Mouse (Mus musculus): ENCODE data around the gene Atrnl1.

Atrnl1 gene

DNA sequence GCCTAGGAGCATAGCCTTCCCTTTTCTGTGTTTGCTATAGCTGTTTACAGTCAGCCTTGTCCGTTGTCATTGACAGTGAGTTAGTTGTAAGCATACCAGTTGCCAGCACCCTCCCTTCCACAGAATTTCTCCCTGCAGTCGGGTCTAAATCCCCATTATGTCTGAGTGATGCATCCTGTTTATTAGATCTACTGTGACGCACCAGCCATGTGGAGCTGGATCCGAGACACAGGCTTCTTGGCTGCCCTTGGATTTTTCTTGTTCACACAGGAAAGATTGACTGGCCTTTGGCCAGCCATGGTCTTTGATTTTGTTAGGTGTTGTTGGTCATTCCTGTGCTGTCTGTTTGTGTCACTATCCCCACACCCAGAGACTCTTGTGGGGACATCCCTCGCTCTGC, 102.3 kb downstream of the Atrnl1 start:
- no peak for DNase-seq

DNA sequence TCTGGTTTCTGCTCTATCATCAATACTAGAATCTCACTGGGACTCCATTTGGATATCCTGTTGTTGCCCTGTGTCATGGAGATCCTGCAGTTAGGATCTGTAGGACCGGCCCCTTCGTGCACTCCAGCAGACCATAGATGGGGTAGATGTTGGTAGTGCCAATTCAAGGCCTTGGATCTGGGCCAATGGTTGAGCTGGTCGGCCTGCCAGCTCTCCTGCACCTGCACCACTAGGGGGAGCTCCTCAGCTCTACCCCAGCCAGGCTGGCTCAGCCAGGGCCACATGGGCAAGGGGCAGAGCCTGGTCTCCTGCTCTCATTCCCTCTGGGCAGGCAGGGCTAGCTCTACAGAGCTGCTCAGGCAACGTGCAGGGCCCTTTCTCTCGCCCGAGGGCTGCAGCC, 114.1 kb downstream of the Atrnl1 start:
- peak; percentile 60 to 61 for DNase-seq

DNA sequence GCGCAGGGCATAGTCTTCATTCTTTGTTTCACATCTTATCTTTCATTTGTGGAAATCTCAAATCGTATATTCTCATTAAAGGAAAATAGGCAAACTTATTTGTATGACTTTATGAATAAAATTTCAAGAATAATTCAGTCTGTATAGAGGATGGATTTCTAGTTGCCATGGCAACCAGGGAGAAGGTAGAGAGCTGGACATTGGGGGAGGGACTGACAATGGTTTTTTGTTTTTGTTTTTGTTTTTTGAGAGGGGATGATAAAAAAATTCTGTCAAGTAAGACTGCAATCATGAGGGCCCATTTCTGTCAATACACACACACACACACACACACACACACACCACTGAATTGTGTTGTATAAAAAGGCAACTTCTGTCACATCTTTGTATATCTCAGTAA, 114.5 kb downstream of the Atrnl1 start:
- DNase-seq, result no peak

DNA sequence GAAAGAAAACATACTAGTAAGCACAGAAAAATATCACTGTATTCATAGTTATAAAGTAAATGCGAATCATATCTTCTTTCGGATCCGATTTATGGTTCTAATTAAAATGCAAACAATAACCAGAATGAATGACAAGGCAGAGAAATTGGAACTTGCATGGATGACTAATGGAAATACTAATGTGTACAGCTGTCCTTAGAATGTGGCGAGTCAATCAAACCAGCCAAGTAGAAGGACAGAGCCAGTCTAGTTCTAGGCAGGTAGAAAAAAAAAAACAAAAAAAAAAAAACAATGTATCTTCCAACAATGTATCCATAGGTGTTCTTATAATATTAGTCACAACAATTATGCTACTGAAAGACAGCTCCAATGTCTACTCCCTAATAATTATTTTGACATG, 116.2 kb downstream of the Atrnl1 start:
- no peak for DNase-seq

- no peak for DNase-seq
These were observed 126.6 kb downstream of the Atrnl1 start for GRCm38 (mm10) chr19:57737475-57737874.

DNA sequence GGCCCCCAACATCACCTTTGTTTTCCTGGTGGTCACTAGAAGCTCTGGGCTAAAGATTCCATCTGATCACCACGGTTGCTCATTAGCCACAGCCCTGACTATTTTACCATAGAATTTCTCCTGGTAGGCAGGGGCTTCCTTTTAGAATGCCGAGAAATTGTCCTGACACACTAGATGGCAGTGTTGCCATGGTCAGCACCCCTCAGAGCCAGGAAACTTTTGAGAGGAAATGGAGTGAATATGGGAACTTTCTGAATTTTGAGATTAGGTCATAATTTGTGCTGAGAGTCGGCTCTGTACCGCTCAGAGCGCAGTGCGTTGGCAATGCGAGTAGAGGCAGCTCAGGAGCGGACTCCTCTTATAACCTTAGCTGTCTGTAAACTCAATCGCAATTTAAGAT, 134.7 kb downstream of the Atrnl1 start:
- no peak for DNase-seq

DNA sequence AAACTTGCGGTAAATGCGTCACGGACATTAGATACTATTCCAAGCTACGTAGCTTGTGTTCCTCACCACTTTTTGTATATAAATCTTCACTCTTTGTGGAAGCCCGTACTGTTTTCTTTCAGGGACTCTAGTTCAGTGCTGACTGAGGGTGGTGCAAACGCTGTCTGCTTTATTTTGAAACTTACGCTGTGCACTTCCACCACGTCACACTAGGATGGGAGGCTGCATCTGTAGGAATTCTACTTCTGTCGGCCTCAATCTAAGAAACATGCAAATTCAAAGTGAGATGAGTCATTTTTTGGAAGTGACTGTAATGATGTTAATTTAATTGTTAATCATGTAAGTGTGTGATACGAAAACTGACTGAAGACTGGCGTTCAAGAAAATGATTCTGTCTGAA, 135.7 kb downstream of the Atrnl1 start:
- no peak for DNase-seq

DNA sequence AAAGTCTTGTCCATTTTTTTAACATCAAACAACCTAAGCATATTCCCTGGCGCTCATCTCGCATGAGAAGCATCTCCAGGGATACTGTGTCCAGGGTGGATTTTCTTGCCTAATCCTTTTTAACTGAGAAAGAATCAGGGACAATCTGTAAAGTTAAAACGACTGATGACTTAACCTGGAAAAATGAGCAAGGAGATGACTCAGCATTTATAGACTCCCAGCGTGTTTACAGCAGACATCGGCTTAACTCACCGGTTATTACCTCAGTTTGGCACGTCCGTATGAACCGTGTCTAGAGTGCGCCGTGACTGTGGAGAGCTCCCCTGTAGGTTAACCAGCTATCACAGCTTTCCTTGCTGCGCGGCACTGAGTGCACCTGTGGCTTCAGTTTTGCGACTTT, 141.4 kb downstream of the Atrnl1 start:
- DNase-seq, result no peak

DNA sequence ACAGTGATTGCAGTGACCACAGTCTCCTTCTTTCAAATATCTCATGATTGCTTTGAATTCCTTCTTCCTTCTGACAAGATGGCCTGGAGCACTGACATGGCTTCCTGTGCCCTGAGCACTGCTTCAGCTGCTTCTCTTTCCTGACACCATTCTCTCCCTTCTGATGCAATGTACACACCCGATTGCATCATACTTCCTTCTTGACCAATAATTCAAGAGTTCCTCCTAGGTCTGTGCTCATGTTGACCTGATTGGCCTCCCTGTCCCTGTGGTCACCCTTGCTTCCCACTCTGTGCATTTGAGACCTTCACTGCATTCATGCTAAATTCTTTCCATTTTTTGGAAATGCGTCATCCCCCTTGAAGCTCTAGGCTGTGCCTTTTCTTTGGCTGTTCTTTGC, 151.7 kb downstream of the Atrnl1 start:
- DNase-seq, result no peak

DNA sequence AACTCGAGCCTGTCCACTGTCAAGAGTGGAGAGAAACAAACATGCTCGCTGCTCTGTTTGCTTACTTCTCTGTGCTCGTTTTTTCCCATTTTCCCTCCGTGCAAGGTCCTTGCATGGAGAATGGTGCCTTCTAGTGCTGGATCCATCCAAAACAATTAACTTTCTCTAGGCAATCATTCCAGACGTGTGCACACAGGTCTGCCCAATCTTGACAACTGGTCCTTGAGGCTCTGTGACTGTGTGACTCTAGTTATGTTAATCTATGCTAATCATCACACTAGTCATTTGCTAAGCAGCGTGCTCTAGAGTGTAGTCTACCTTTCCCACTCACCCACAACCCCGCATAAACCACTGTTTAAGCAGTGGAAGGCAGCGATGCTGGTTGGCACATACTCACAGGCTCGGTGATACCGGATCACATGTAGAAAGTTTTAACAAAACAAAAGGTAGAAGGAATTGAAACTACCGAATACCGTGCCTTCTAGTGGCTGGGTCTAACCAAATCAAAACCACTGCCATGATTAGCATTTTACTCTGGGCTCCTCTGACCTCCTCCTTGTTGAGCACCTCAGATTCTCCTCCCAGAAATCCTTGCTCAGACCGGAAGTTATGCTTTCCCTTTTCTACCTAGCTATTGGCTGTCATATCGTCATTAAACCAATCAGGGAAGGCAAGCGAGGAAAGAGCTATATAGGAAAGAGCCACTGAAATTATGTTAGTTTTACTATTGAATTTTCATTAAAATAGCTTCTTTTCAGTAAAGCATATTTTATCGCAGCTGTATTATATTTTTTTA, 153.9 kb downstream of the Atrnl1 start:
- DNase-seq, result no peak

GRCm38 (mm10) chr19:57767051-57767450, 156.2 kb downstream of the Atrnl1 start:
- DNase-seq, result no peak

DNA sequence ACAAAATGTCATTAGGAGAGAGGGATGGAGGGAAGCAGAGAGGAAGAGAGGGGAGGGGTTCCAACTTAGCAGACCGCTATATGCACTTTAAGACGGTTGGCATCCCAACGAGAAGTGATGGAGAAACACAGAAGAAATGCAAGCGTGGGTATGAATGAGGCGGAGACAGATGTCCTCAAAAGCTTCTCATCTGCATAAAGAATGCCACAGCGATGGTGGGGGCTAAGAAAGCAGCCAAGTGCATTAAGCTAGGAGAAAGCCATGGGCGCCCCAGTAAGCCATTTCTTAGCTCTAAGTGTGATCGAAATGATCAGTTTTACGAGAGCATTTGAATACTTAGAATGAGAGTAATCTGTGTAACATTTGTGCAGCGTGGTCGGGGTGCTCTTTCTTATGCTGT, 157.8 kb downstream of the Atrnl1 start:
- DNase-seq, result no peak

DNA sequence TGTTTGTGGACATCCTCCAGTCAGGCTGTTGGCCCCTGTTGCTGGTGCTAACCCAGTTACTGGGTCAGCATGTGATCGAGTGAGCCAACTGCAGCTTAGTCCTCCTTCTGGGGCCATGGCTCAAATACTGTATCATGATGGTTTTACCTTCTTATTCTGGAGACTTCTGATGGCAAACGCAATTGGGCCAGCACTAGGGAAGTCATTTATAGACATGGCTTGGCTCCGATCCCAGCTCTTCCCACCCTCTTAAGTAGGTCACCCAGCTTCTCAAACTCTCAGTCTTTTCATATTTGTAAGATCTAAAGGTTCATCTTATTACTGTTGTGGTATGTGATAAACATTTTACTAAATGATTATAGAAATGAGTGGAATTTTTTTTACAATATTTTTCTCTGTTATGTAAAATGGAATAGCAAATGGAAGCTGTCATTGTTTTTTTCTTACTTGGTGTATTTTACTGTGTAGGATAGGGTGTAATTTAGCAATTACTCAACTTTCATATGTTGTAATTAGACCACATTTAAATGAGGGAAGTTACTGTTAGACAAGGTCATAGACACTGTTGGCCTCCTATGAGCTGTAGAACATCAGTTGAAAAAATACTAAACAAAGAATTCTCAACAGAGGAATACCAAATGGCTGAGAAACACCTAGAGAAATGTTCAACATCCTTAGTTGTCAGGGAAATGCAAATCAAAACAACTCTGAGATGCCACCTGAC, 171.7 kb downstream of the Atrnl1 start:
- no peak for DNase-seq

GRCm38 (mm10) chr19:57786699-57787098, 175.9 kb downstream of the Atrnl1 start:
- no peak for DNase-seq

DNA sequence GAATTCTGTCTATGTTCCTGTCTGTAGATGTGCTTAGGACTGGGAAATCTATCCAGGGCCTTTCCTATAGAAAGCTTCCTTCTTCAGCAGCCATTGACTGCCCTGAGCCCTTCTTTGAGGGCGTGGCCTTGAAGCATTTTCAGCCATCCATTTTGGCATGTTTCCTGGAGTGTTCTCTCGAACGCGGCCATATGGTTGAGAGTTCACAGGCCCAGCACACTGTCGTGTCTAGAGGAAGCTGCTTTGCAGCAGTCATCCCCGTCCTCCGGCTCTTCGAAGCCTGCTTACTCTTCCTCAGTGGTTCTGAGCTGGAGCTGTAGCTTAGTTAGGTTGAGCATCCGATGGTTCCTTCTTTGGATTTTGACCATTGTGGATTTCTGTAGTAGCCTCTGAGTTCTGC, 191.4 kb downstream of the Atrnl1 start:
- no peak for DNase-seq

DNA sequence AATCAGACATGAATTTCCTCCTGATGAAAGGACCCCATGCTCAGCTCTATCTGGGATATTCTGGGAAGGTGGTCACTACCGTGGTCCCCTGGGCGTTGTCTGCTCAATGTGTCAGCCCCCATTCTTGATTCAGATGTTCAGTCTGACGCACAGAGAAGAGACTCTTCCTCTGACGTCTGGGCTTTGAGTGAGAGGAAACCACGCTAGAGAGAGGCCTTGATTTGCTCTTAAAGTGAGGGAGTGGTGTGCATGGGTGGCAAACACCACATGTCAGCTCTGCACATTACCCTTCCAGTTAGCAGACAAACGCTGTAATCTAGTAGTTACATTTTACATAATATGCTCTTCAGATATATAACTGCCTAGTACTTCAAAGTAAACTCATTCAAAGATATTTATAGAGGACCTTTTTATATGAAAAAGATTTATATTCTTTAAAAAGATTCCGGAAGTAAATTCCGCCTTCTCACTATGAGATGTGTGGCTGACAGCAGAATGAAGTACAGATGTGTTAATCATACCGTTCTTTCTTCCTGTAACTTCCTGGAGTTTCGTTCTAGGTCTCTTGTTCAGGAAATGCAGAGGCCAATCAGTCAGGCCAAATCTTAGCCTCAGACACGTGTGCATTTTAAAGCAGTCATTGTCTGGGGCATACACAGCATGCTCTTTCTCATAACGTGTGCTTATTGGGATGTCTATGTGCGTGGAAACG, 192.1 kb downstream of the Atrnl1 start:
- no peak for DNase-seq

DNA sequence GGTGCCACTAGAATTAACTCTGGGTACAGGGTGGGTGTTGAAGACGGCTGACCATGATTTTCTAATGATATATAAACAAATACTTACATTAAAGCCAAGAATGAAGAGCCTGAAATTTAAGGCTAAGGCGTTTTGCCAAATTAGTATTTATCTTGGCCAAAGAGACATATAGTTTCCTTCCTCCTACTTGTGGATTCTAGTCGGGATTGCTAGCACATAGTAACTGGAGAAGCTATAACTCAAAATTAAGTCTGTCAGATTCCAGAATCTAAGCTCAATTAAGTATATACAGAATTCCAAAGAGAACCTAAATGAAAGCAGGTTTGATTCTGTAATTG, 192.6 kb downstream of the Atrnl1 start:
- no peak for DNase-seq

GRCm38 (mm10) chr19:57808363-57808762, 197.5 kb downstream of the Atrnl1 start:
- DNase-seq, result no peak

GRCm38 (mm10) chr19:57814291-57814690, 203.5 kb downstream of the Atrnl1 start:
- DNase-seq, result no peak

DNA sequence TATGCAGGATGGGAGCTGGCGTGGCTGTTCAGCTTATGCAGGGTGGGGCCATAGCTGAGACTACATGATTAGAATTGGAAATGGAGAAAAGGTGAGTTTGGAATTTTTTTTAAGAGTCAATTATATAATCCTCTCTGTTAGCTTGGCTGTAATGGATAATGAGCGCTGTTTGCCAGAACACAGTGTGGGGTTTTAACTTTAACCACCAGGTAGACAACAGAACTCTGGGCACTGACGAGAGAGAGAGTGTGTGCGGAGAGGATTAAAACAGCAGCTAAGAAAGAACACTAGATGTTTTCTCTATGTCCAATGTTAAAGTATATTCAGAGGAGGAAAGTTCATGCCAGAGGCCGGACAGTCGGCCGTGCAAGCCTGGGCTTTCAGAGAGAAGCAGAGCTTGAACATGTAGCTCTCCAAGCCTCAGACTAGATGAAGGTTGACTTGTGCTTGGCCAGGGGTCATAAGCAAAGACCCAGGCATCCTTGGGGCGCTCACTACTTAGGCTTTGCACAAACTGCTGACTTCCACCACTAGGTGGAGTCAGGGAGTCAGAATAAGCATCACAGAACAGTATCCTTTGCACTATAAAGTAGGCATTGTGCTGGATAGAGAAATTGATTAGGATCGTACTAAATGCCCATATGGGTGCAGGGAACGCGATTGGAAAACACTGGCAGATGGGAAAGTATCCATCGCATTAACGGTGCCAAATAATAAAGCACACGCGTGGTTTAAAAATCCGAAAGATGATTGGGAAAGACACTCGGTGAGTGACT, 205.6 kb downstream of the Atrnl1 start:
- peak in 1 of 2 experiments; percentile 15 for DNase-seq

GRCm38 (mm10) chr19:57817736-57818135, 206.9 kb downstream of the Atrnl1 start:
- no peak for DNase-seq

- DNase-seq, result no peak
These were observed 212.6 kb downstream of the Atrnl1 start for GRCm38 (mm10) chr19:57823446-57823845.

All from thymus, postnatal 36 days (tissue).